Mouse (Mus musculus): ENCODE data around the gene Mmp2.

GRCm38 (mm10) chr8:92825991-92826390 is 1.1 kb upstream of the Mmp2 start:
- TF ChIP-seq POLR2A (IDR thresholded peaks at IDR 0.05; ENCODE audit: borderline replicate concordance, control insufficient read depth, low read depth, low read length) = no peak
- TF ChIP-seq CTCF (IDR thresholded peaks at IDR 0.05; ENCODE audit: control insufficient read depth, insufficient read depth, low read length) = no peak

Data from bone marrow, adult 2 months (tissue).